Mouse (Mus musculus): ENCODE results near the gene Timm44. TPM values are rescaled to one million over a fixed set of nuclear protein-coding genes. Genes with fewer than 3 reads are reported as not detected.

Gene Timm44
- polyA plus RNA-seq, 1 experiment from 2014 or later = 37.8 TPM

DNA sequence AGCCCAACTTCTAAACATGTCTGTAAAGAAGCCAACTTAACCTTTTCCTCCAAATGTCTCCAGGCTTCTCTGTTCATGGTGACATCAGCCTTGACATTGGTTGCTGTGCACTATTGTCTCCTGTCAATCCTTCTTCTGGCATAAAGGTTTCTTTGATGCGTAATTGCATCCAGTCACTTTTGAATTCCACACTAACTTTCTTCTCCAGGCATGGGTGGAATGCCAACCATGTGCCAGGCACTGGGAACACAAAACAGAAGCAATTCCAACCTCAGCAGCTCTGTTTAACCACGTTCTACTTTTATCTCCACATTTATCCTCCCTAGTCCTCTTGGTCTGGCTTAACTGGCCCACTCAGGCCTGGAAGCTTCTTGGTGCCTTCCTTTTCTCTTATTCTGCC is 45.3 kb upstream of the Timm44 start:
- ATAC-seq (ENCODE audit: low FRiP score, low TSS enrichment) = no peak
- WGBS = 58% methylated on average over 2 of the region's 2 CpGs
- no peak overlapping the region for H3K4me3 ChIP-seq (ENCODE audit: low read depth, low read length)
- no peak for DNase-seq (ENCODE audit: low spot score)
- TF ChIP-seq EP300 (optimal IDR thresholded peaks at IDR 0.05) = no peak
- no peak for TF ChIP-seq CTCF (IDR thresholded peaks at IDR 0.05; ENCODE audit: low read depth)
- H3K9me3 ChIP-seq (ENCODE audit: control insufficient read depth, low read length) = no peaks in the 10 kb centered on the region
- H3K27ac ChIP-seq (replicated peaks) = no peak overlapping the region
- peaks cover 4% of the 10 kb centered on the region; the same call in 1 of the 2 replicates for H3K4me1 ChIP-seq (replicated peaks; ENCODE audit: control insufficient read depth, insufficient read depth)
- no peaks in the 10 kb centered on the region for H3K27me3 ChIP-seq (ENCODE audit: control insufficient read depth, insufficient read depth, low read length)
- no peak overlapping the region for H3K9ac ChIP-seq (ENCODE audit: low read length)
- no peaks in the 10 kb centered on the region; the same call in 1 of the 2 replicates for H3K36me3 ChIP-seq (ENCODE audit: control insufficient read depth, insufficient read depth, low read length)
- H3K4me2 ChIP-seq (replicated peaks; ENCODE audit: low read depth) = no peak overlapping the region

DNA sequence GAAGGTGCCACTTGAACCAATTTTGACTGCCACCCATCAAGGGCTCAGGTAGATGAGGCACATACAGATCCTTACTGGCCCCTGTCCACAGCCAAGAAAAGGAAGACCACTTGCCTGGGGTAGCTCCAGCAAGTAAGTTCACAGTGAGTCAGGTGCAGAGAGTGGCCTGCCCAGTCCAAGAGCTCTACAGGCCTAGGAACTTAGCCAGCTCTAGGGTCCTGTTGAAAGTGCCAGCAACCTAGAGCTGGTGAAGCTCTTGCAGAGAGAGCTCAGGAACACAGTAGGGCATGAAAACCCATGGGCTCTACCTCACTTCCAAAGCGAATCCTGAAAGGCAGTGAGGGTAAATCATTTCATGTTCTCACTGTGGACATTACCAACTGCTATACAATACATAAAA is 44.7 kb upstream of the Timm44 start:
- Histone ChIP-seq H3K27me3 (ENCODE audit: control insufficient read depth, insufficient read depth, low read length) (no peaks in the 10 kb centered on the region), H3K4me1 (replicated peaks; ENCODE audit: control insufficient read depth, insufficient read depth) (peaks cover 4% of the 10 kb centered on the region; the same call in 1 of the 2 replicates), H3K9ac (ENCODE audit: low read length) (no peak overlapping the region), H3K4me2 (replicated peaks; ENCODE audit: low read depth) (no peak overlapping the region), H3K36me3 (ENCODE audit: control insufficient read depth, insufficient read depth, low read length) (no peaks in the 10 kb centered on the region; the same call in 1 of the 2 replicates), H3K9me3 (ENCODE audit: control insufficient read depth, low read length) (no peaks in the 10 kb centered on the region), H3K27ac (replicated peaks) (no peak overlapping the region), H3K4me3 (ENCODE audit: low read depth, low read length) (no peak overlapping the region)
- 83% methylated on average over 1 of the region's 1 CpGs for WGBS
- ATAC-seq (ENCODE audit: low FRiP score, low TSS enrichment) = no peak
- TF ChIP-seq EP300 (optimal IDR thresholded peaks at IDR 0.05) (no peak), CTCF (IDR thresholded peaks at IDR 0.05; ENCODE audit: low read depth) (no peak)
- DNase-seq (ENCODE audit: low spot score) = no peak

DNA sequence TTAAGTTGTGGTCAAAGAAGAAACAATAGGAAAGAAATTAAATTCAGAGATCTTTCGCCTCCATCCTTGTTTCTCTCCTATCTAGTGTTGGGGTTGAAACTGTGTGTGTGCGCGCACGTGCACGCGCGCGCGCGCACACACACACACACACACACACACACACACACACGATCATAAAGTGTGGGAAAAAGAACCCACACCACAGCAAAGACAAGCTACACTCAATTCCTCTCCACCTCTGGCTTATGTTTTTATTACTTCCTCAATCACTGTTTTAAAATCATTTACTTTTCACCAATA is 43.8 kb upstream of the Timm44 start:
- WGBS = 95% methylated on average over 11 of the region's 11 CpGs
- no peak for DNase-seq (ENCODE audit: low spot score)
- H3K27ac ChIP-seq (replicated peaks) = no peak overlapping the region

DNA sequence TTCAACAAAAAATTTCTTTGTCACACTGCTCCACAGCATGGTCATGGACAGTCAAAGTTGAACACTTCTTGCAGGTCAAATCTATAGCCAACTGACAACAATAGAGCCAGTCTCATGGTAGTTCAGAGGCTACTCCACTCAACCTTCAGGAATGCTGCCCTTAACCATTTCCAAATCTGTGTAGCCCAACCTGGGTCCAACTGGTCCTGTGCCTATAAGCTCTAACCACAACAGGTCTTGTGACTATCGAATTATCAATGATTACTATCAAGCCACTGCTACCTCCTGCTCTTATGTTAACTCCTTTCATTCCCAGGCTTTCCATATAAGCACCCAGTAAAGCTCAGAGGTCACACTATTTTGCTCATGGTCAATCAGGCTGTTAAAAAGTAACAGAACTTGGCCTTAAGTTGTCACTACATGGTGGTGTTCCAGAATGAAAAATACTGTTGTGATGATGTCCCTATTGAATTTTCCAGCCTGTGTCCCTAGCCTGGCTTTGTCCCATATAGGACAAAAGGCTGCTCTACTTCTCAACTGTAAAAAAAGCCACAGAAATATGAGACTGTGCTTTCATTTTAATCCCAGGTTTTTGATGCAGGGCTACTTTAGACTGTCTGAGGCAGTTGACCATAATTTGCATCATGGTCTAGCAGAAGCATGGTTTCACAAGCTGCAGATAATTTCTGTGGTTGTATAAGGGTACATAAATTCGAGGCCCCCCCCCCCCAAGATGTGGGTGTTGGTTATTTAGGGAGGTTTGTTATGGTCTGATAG is 43.3 kb upstream of the Timm44 start:
- TF ChIP-seq EP300 (optimal IDR thresholded peaks at IDR 0.05) = no peak
- TF ChIP-seq CTCF (IDR thresholded peaks at IDR 0.05; ENCODE audit: low read depth) = no peak
- ATAC-seq (ENCODE audit: low FRiP score, low TSS enrichment) (0 out of 2 replicates have a peak, but pooled peaks have one; percentile 15), DNase-seq (ENCODE audit: low spot score) (no peak)
- Histone ChIP-seq H3K9ac (ENCODE audit: low read length) (no peak overlapping the region), H3K36me3 (ENCODE audit: control insufficient read depth, insufficient read depth, low read length) (no peaks in the 10 kb centered on the region; the same call in 1 of the 2 replicates), H3K4me1 (replicated peaks; ENCODE audit: control insufficient read depth, insufficient read depth) (peaks cover 4% of the 10 kb centered on the region; the same call in 1 of the 2 replicates), H3K9me3 (ENCODE audit: control insufficient read depth, low read length) (no peaks in the 10 kb centered on the region), H3K4me2 (replicated peaks; ENCODE audit: low read depth) (no peak overlapping the region), H3K4me3 (ENCODE audit: low read depth, low read length) (no peak overlapping the region), H3K27ac (replicated peaks) (no peak overlapping the region), H3K27me3 (ENCODE audit: control insufficient read depth, insufficient read depth, low read length) (no peaks in the 10 kb centered on the region)
- 78% methylated on average over 2 of the region's 2 CpGs for WGBS

More for the DNA sequence above, 43.8 kb upstream of the Timm44 start:
- H3K9me3 ChIP-seq (ENCODE audit: control insufficient read depth, low read length) = no peaks in the 10 kb centered on the region
- H3K4me1 ChIP-seq (replicated peaks; ENCODE audit: control insufficient read depth, insufficient read depth) = peaks cover 4% of the 10 kb centered on the region; the same call in 1 of the 2 replicates
- TF ChIP-seq EP300 (optimal IDR thresholded peaks at IDR 0.05) (no peak), CTCF (IDR thresholded peaks at IDR 0.05; ENCODE audit: low read depth) (no peak)
- H3K4me2 ChIP-seq (replicated peaks; ENCODE audit: low read depth) = no peak overlapping the region
- H3K4me3 ChIP-seq (ENCODE audit: low read depth, low read length) = no peak overlapping the region
- no peak for ATAC-seq (ENCODE audit: low FRiP score, low TSS enrichment)
- no peaks in the 10 kb centered on the region; the same call in 1 of the 2 replicates for H3K36me3 ChIP-seq (ENCODE audit: control insufficient read depth, insufficient read depth, low read length)
- H3K27me3 ChIP-seq (ENCODE audit: control insufficient read depth, insufficient read depth, low read length) = no peaks in the 10 kb centered on the region
- H3K9ac ChIP-seq (ENCODE audit: low read length) = no peak overlapping the region

DNA sequence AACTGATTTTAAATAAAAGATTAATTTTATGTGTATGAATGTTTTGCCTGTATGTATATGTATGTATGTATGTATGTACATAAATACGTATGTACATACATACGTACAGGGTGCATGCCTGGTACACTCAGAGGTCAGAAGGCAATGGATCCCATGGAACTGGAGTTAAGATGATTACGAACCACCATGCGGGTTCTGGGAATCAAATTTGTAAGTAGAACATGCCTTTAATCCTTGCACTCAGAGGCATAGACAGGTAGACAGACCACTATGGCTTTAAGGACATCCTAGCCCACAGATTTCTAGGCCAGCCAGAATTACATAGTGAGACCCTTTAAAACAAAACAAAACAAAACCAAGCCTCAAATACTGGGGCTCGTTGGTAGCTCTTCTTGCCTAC is 42.4 kb upstream of the Timm44 start:
- Histone ChIP-seq H3K36me3 (ENCODE audit: control insufficient read depth, insufficient read depth, low read length) (no peaks in the 10 kb centered on the region; the same call in 1 of the 2 replicates), H3K4me2 (replicated peaks; ENCODE audit: low read depth) (no peak overlapping the region), H3K9ac (ENCODE audit: low read length) (no peak overlapping the region), H3K9me3 (ENCODE audit: control insufficient read depth, low read length) (no peaks in the 10 kb centered on the region), H3K4me1 (replicated peaks; ENCODE audit: control insufficient read depth, insufficient read depth) (no peaks in the 10 kb centered on the region), H3K4me3 (ENCODE audit: low read depth, low read length) (no peak overlapping the region), H3K27me3 (ENCODE audit: control insufficient read depth, insufficient read depth, low read length) (no peaks in the 10 kb centered on the region), H3K27ac (replicated peaks) (no peak overlapping the region)
- DNase-seq (ENCODE audit: low spot score) (no peak), ATAC-seq (ENCODE audit: low FRiP score, low TSS enrichment) (no peak)
- 84% methylated on average over 5 of the region's 5 CpGs for WGBS
- TF ChIP-seq CTCF (IDR thresholded peaks at IDR 0.05; ENCODE audit: low read depth) = no peak
- no peak for TF ChIP-seq EP300 (optimal IDR thresholded peaks at IDR 0.05)

DNA sequence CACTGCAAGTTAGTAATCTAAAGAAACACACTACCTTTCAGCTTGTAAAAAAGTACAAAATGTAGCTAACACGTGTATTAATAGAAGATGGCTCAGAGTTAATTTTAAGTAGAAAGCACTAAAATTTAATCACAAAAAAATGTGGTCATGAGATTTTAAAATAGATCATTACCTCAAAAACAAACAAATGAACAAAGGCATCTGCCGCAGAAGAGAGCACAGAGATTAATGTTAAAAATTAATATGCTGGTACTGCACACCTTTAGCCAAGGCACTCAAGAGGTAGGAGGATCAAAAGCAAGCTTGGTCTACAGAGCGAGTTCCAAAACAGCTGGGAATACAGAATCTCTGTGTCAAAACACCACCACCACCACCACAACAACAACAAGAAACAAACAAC is 39.1 kb upstream of the Timm44 start:
- Histone ChIP-seq H3K9ac (ENCODE audit: low read length) (no peak overlapping the region), H3K4me2 (replicated peaks; ENCODE audit: low read depth) (no peak overlapping the region), H3K4me1 (replicated peaks; ENCODE audit: control insufficient read depth, insufficient read depth) (no peaks in the 10 kb centered on the region), H3K27me3 (ENCODE audit: control insufficient read depth, insufficient read depth, low read length) (no peaks in the 10 kb centered on the region), H3K27ac (replicated peaks) (no peak overlapping the region), H3K9me3 (ENCODE audit: control insufficient read depth, low read length) (no peaks in the 10 kb centered on the region), H3K36me3 (ENCODE audit: control insufficient read depth, insufficient read depth, low read length) (peaks cover 11% of the 10 kb centered on the region; the same call in 1 of the 2 replicates), H3K4me3 (ENCODE audit: low read depth, low read length) (no peak overlapping the region)
- ATAC-seq (ENCODE audit: low FRiP score, low TSS enrichment) (no peak), DNase-seq (ENCODE audit: low spot score) (no peak)
- WGBS = 78% methylated on average over 3 of the region's 3 CpGs
- no peak for TF ChIP-seq CTCF (IDR thresholded peaks at IDR 0.05; ENCODE audit: low read depth)
- TF ChIP-seq EP300 (optimal IDR thresholded peaks at IDR 0.05) = no peak

Data from stomach, postnatal 0 days (tissue).